Mouse (Mus musculus) monocyte, adult 2 months (primary cell): Measurements from ENCODE around the gene Uba5.

Source experiments
- DNase-seq, 2 experiments: peaks; one replicate each; pipeline ENCODE4 v3.0.0; 2022; ENCODE audit warnings: low spot score in 2 of 2, low read depth in 1 of 2

Gene Uba5

GRCm38 (mm10) chr9:104064571-104064970 lies 1.6 kb upstream of the Uba5 start:
- DNase-seq = no peak

GRCm38 (mm10) chr9:104063244-104063961 lies 469 bp upstream of the Uba5 start, which contains the start of gene Acad11:
Gene Acad11 (plus strand): TSS chr9:104063377.
- DNase-seq = peak; percentile 65 to 83

- DNase-seq = no peak
Observed at GRCm38 (mm10) chr9:104051028-104051427, 11.9 kb downstream of the Uba5 start.

DNA sequence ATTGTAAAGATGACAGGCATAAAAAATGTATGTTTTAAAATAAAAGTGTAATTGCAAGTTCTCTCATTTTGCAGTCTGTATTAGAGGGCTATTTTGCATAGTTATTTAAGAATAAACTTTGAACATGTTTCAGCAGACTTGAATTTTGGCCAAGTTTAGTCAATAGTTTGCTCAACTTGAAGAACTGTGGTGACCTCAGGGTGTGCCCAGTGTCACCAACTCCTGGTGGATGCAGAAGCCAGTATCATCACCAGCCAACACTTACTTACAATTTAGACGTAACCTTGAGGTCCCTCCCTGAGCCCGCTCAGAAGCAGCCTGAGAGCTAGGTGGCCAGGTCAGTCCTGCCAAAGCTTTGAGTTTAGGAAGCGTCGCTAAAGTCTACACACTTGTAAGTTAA lies 19.3 kb downstream of the Uba5 start:
- no peak for DNase-seq

DNA sequence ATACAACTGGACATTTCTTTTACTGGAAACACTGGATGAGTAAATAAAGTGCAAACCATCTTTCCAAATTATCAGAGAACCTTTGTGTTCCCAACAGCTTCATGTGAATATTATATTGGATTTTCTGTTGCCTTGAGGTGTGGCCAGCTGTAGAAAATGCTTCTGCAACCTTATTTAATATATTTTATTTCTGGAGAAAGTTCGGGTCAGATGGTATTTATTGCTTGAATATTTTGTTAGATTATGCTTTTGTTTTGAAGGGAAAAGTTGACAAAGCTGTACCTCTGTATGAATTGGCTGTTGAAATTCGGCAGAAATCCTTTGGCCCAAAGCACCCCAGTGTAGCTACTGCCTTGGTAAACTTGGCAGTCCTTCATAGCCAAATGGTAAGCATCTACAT lies 22.6 kb downstream of the Uba5 start, which contains the start of gene Gm28305:
Gene Gm28305 (plus strand): TSS at position 301 of the 400 bp plus-strand sequence.
- no peak for DNase-seq

- no peak for DNase-seq
Observed at GRCm38 (mm10) chr9:104039742-104040141, 23.2 kb downstream of the Uba5 start.

DNA sequence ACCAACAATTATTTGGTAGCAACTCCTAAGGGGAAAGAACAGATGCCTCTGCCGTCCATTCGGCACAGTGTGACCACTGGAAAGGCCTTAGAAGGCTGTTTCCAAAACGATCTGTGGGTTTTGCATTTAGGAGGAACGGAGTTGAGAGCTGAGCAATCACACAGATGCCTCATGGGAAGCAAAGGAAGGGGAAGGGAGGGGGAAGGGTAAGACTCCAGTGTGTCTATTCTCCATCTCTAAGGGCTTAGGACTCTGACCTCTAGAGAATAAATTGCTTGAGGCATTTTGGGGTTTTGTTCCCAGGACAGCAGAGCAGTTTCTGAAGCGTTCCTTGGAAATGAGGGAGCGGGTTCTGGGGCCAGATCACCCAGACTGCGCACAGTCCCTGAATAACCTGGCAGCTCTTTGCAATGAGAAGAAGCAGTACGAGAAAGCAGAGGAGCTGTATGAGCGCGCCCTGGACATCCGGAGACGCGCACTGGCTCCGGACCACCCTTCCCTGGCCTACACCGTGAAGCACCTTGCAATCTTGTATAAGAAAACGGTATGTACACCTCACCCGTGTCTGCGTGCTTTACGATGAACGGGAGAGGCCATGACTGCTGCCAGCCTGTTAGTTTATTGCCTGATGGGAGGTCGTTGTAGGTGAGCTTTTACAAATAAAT lies 23.8 kb downstream of the Uba5 start:
- no peak for DNase-seq

- no peak for DNase-seq
Observed at GRCm38 (mm10) chr9:104038266-104038665, 24.7 kb downstream of the Uba5 start.

- DNase-seq = peak; percentile 22 to 50
Observed at GRCm38 (mm10) chr9:104035261-104036015, 27.5 kb downstream of the Uba5 start.

DNA sequence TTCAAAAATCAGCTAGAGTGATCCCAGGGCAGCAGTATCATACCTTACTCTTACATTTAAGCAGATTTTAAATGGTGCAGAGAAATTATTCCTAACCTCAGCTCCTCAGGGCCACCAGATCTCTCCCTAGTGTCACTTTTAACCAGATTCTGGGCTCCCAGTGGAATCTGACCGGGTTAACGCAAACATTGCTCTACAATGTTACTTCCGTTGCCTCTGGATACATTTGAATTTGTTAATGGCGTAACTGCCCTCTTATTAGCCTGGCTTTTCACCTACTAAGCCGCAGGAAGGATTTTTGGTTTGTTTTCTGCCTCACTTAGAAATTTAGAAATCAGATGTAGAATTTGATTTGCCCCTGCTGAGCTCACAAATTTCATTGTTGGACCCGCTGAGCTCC lies 28.2 kb downstream of the Uba5 start:
- DNase-seq = no peak

DNA sequence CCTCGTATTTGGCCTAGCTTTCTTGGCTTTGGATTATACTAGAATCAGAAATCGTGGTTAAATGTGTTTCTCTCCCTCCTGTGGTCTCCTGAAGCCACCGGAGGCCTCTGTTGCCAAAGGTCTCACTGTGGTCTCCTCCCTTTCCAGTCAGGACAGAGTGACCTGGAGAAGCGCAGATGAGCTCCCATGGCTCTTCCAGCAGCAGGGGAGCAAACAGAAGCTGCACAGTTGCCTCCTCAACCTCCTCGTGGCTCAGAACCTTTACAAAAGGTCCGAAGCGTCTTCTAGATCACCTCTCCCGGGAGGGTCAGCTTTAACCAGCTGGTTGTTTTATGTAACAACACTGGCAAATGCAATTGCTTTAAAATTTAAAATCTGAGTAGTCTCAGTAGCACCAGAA lies 28.7 kb downstream of the Uba5 start:
- no peak for DNase-seq

- DNase-seq = no peak
Observed at GRCm38 (mm10) chr9:104029861-104030260, 33.1 kb downstream of the Uba5 start.

GRCm38 (mm10) chr9:104027186-104027585 lies 35.7 kb downstream of the Uba5 start:
- DNase-seq = no peak

GRCm38 (mm10) chr9:104021026-104021425 lies 41.9 kb downstream of the Uba5 start:
- DNase-seq = no peak

DNA sequence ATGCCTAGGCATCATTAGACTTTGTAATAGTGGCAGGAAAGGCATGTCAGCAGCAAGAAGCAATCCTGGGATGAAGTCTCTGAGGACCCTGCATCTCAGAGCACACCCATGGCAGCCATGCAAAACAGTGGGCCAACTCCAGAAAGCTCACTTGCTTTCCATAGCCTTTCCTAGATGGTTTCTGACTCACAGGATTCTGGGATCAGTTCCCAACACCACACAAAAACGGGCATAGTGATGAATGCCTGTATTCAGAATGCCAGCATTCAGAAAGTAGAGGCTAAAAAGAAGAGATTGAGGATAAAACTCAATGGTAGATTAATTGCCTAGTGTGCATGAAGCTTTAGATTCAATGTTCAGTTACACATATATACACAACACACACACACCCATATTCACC lies 48.4 kb downstream of the Uba5 start:
- no peak for DNase-seq

DNA sequence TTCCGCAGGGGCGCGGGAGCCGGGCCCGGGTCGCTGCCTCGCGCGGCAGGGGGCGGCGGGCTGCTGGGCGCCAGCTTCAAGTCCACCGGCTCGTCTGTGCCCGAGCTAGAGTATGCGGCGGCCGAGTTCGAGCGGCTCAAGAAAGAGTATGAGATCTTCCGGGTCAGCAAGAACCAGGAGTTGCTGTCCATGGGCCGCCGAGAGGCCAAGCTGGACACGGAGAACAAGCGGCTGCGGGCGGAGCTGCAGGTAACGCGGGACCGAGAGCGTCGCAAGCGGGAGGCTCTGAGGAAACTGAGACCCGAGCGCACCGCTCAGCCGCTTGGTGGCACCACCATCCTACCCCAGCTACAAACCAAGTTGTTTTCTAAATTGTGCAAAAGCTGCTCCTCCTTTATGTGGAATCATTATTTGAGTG lies 60.0 kb downstream of the Uba5 start:
- DNase-seq = no peak

DNA sequence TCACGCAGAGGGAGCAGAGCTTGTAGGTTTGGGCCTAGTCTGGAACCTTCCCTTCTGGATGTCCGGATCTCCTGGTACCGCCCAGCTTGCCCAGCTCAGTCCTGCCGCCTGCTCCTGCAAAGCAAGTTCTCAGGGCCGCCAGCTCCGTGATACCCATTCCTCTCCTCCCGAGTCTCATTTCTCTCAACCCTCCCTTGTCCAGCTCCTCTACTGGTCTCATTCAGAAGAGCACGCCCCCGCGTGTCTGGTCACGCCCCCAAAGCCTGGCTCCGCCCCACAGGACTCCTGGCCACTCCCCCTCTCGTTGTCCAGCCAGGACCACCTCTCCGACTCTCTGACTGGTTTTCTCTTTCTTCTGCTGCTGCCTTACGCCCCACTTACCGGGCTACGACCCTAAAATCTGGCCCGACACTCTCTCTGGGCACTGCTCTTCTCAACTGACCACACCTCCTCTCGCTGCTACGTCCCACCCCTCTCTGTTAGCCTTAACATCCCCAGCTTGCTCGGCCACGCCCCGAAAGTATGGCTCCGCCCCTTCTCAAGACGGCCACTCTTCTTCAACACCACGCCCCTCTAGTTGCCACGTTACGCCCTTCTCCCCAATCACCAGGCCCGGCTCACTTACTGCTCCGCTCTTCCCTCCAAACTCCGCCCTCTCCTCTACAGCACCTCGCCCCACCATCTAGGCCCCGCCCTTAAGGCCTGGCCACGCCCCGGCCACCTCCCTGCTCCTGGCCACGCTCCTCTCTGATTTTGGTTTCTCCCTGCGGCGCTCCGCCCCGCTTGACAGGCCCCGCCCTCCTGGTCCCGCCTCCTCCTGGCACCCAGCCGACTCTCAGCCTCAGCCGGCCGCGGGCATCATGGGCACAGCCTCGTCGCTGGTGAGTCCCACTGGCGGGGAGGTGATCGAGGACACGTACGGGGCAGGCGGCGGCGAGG lies 60.7 kb downstream of the Uba5 start, which contains the start of gene Nphp3:
Gene Nphp3 (plus strand): TSS at position 624 of the 939 bp plus-strand sequence.
- DNase-seq = peak; percentile 98 to 100

- no peak for DNase-seq
Observed at GRCm38 (mm10) chr9:104000601-104001000, 62.3 kb downstream of the Uba5 start.
